Mouse (Mus musculus) forebrain, embryonic 11.5 days (tissue): ENCODE results near the gene Cnnm2. TPM values are rescaled to one million over a fixed set of nuclear protein-coding genes. Genes with fewer than 3 reads are reported as not detected.

Source experiments
- ATAC-seq: fragments of 200-750 bp; cut with Nextera tagmentation; replicated peaks from 2 replicates; pipeline ENCODE4 v1.8.0; 2017; ENCODE audit warnings: moderate TSS enrichment; ENCODE audit not compliant: low FRiP score
- DNase-seq: peaks from one replicate; pipeline ENCODE4 v3.0.0-alpha.2; 2017; ENCODE audit warnings: low spot score
- H3K27ac ChIP-seq: fragments of 300-500 bp; sonication (generic); 2 replicates; pipeline ENCODE4 v1.5.1; 2014; ENCODE audit warnings: low read depth, low read length
- H3K27me3 ChIP-seq: fragments of 300-500 bp; sonication (generic); 2 replicates; pipeline ENCODE4 v1.6.1; 2014; ENCODE audit warnings: mild to moderate bottlenecking, low read length, mixed read lengths; ENCODE audit not compliant: control insufficient read depth, insufficient read depth
- H3K36me3 ChIP-seq: fragments of 300-500 bp; sonication (generic); 2 replicates; pipeline ENCODE4 v1.6.1; 2014; ENCODE audit warnings: mild to moderate bottlenecking, low read length, moderate library complexity, mixed read lengths; ENCODE audit not compliant: control insufficient read depth, insufficient read depth
- H3K4me1 ChIP-seq: fragments of 300-500 bp; sonication (generic); replicated peaks from 2 replicates; pipeline ENCODE4 v1.6.1; 2014; ENCODE audit warnings: low read length, mixed read lengths; ENCODE audit not compliant: control insufficient read depth, insufficient read depth
- H3K4me2 ChIP-seq: fragments of 300-500 bp; sonication (generic); 2 replicates; pipeline ENCODE4 v1.6.1; 2014; ENCODE audit warnings: low read depth, mild to moderate bottlenecking, low read length, moderate library complexity, mixed read lengths; ENCODE audit not compliant: severe bottlenecking
- H3K4me3 ChIP-seq: fragments of 300-500 bp; sonication (generic); 2 replicates; pipeline ENCODE4 v1.5.1; 2014; ENCODE audit warnings: low read depth, low read length
- H3K9ac ChIP-seq: fragments of 300-500 bp; sonication (generic); 2 replicates; pipeline ENCODE4 v1.6.1; 2014; ENCODE audit warnings: low read length
- H3K9me3 ChIP-seq: fragments of 300-500 bp; sonication (generic); 2 replicates; pipeline ENCODE4 v1.6.1; 2016; ENCODE audit warnings: low read length, mixed read lengths; ENCODE audit not compliant: control insufficient read depth
- WGBS: fragments of 180-500 bp; shearing (Covaris S2); extraction: QIAGEN DNeasy Blood & Tissue Kit; methylation state at CpG from one replicate; pipeline ENCODE4 v1.1.7; 2014; 5-methylcytosine and 5-hydroxymethylcytosine counted together
- polyA plus RNA-seq: library from polyadenylated mRNA; unstranded; fragments of >200 nt; fragmentation: Nextera tagmentation; extraction: Ambion mirVana; gene quantifications from 2 replicates; pipeline ENCODE4 v1.2.1, GENCODE M21; 2014

The Cnnm2 gene
- polyA plus RNA-seq, 1 experiment from 2014 or later, result 3.8 TPM

DNA sequence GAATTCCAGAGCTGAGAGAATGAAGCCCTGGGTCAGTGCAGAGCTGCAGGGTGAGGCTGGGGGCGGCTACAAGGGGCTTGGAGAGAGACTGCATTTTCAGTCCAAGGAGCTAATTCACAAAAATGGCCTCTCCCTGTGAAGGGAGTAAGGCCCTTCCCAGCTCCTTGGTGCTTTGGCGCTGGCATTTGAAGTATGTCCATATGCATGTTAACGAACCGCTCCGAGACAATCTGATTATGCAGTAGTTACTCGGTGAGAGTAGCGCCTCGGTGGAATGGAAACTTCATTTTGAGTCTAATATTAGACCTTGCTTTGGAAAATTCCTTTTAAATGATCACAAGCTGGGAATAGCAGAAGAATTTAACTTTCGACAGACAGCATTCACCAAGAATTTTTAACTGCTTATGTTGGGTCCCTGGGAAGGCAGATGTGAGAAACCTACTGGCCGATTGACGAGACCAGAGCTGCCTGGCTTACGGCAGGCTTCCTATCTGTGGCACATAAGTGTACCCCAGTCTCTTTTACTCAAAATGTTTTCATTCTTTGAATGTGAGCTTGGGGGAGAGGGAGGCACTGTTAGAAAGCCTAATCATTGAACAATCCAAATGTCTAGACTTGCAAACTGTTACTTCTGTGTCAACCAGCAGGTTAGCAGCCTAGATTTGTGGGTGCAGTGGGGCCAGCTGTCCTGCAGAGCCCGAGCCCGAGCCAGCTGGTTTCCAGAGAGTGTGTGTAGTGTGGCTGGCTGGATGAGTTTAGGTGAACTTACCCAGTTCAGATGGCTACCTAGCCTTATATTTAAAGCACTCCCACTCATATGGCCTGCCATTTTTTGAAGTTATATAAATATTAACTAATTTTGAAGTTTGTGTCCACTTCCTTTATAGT, 87.2 kb downstream of the Cnnm2 start:
- Histone ChIP-seq H3K9ac (no peak overlapping the region), H3K4me3 (no peak overlapping the region), H3K9me3 (no peaks in the 10 kb centered on the region), H3K27me3 (no peaks in the 10 kb centered on the region), H3K27ac (no peak overlapping the region), H3K4me2 (no peak overlapping the region), H3K4me1 (no peaks in the 10 kb centered on the region; the same call in 1 of the 2 replicates), H3K36me3 (no peaks in the 10 kb centered on the region)
- DNase-seq, result no peak
- WGBS, result 70% methylated on average over 14 of the region's 14 CpGs
- ATAC-seq, result no peak

DNA sequence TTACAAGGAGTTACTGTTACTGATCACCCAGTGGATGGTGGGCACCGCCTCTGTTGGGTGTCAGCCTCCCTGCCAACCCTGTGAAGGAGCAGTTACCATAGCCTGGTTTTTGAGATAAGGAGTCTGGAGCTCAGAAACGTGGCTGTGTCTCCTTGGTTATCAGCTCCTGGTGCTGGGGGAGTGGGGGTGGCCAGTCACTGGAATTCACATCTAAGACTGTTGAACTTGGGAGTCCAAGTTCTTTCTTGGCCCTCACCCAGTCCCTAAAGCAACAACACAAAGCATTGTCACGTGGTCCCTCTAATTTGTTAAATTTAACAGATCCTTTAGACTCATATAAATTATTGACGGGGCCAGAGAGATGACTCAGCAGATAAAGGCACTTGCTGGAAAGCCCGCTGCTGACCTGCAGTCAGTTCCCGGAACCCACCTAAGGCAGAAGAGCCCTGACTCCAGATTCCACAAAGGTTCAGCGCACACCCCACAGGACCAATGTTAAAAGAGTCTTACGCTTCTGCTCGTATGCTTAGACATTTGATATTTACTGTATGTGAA, 88.1 kb downstream of the Cnnm2 start:
- H3K36me3 ChIP-seq, result no peaks in the 10 kb centered on the region
- H3K9me3 ChIP-seq, result no peaks in the 10 kb centered on the region
- H3K27me3 ChIP-seq, result no peaks in the 10 kb centered on the region
- no peak overlapping the region for H3K9ac ChIP-seq
- no peak overlapping the region for H3K4me2 ChIP-seq
- DNase-seq (no peak), ATAC-seq (no peak)
- no peaks in the 10 kb centered on the region; the same call in 1 of the 2 replicates for H3K4me1 ChIP-seq
- H3K4me3 ChIP-seq, result no peak overlapping the region
- H3K27ac ChIP-seq, result no peak overlapping the region
- WGBS, result 87% methylated on average over 9 of the region's 9 CpGs

DNA sequence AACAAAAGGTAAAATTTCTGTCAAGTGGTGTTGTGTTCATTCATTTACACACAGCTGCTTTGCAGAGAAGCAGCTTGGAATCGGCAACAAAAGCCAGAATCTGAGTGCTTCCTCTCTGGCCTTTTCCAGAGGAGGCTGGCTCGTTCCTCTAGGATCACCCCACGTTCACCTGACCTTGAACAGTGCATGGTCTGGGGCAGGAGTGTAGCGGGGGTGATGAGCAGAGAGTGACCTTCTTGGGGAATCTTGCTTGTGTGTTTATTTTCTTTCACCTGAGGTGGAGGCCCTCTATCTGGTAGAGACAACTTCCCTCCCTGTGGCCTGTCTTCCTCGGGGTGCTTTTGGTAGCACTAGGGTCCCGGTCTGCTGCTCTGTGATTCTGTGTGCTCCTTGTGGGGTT, 94.8 kb downstream of the Cnnm2 start:
- H3K27me3 ChIP-seq, result no peaks in the 10 kb centered on the region
- ATAC-seq (no peak), DNase-seq (no peak)
- H3K4me2 ChIP-seq, result no peak overlapping the region
- H3K4me1 ChIP-seq, result peaks cover 10% of the 10 kb centered on the region; the same call in 1 of the 2 replicates
- no peak overlapping the region for H3K9ac ChIP-seq
- no peak overlapping the region for H3K4me3 ChIP-seq
- no peaks in the 10 kb centered on the region for H3K9me3 ChIP-seq
- H3K27ac ChIP-seq, result 0 out of 2 replicates have a peak overlapping the region, but pooled peaks have one; percentile 18
- 61% methylated on average over 6 of the region's 6 CpGs for WGBS
- no peaks in the 10 kb centered on the region for H3K36me3 ChIP-seq

DNA sequence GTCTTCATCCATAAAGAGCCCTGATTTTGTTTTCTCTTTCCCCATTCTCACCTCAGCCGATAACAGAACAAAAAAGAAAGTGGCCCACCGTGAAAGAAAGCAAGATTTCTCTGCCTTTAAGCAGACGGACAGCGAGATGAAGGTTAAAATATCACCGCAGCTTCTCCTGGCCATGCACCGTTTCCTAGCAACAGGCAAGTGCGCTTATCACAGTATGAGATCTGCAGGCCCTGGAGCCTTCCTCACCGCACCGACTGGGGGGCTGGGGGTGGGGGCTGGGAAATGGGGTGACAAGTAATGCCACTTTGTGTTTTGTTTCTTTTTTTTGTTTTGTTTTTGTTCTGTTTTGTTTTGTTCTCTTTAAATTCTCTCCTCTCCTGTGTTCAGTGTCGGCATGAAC, 95.4 kb downstream of the Cnnm2 start:
- Histone ChIP-seq H3K9me3 (no peaks in the 10 kb centered on the region), H3K9ac (no peak overlapping the region), H3K27ac (0 out of 2 replicates have a peak overlapping the region, but pooled peaks have one; percentile 18), H3K4me2 (no peak overlapping the region), H3K27me3 (no peaks in the 10 kb centered on the region), H3K4me3 (no peak overlapping the region), H3K4me1 (peaks cover 10% of the 10 kb centered on the region; the same call in 1 of the 2 replicates), H3K36me3 (no peaks in the 10 kb centered on the region)
- no peak for ATAC-seq
- DNase-seq, result no peak
- WGBS, result 32% methylated on average over 10 of the region's 10 CpGs

DNA sequence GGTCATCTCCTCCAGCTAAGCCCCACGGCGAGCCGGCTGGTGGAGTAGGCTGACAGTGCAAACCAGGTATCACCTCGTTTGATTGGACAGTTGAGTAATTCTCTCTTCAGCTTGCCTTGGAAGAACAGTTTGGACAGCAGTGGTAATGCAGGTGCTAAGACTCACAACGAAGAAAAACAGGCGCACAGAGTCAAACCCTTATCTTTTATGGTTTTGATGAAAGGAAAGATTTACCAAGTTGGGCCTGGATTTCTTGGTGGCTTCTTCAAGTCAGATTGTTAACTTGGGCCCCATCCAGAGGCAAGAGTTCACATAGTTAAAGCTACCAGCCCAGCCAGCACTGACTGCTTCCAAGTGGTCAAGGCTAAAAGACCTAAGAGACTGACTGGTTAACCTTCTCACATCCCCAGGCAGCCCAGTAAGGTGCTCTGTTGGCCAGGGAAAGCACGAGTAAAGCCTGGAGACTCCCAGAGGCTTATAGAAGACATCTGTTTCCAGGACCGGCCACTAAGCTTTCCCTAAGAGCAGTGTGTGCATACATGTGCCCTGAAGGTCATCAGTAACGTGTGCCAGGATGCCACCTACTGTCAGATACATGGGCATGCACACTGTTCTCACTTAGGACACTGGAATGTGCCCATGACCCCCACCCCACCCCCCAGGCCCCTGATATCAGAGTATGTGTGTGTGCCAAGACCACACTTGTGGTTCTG, 96.0 kb downstream of the Cnnm2 start:
- Histone ChIP-seq H3K9me3 (no peaks in the 10 kb centered on the region), H3K27ac (no peak overlapping the region), H3K4me3 (no peak overlapping the region), H3K9ac (no peak overlapping the region), H3K36me3 (no peaks in the 10 kb centered on the region), H3K27me3 (no peaks in the 10 kb centered on the region), H3K4me1 (peaks cover 10% of the 10 kb centered on the region; the same call in 1 of the 2 replicates), H3K4me2 (no peak overlapping the region)
- ATAC-seq (no peak), DNase-seq (no peak)
- WGBS, result 72% methylated on average over 9 of the region's 9 CpGs

DNA sequence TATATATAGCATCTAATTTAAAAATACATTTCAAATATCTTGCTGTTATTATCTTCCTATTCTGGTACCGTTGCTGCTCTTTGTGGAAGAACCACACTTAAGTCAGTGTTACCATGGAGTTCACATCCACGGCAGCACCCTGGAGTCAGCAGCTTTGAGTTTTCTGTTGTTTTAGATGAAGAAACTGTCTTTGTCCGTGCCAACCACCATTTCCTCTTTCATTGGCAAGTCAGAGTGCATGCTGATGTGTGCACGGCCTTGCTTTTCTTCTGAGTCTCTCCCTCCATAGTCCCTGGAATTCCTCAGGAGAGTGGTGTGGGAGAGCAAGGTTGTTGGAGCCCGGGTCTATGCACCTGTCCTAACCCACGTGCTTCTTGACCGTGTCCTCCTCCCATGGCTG, 96.8 kb downstream of the Cnnm2 start:
- H3K4me3 ChIP-seq, result no peak overlapping the region
- no peaks in the 10 kb centered on the region for H3K27me3 ChIP-seq
- H3K9ac ChIP-seq, result no peak overlapping the region
- ATAC-seq (no peak), DNase-seq (no peak)
- H3K4me2 ChIP-seq, result no peak overlapping the region
- H3K9me3 ChIP-seq, result no peaks in the 10 kb centered on the region
- WGBS, result 86% methylated on average over 7 of the region's 7 CpGs
- no peak overlapping the region for H3K27ac ChIP-seq
- H3K4me1 ChIP-seq, result peaks cover 10% of the 10 kb centered on the region; the same call in 1 of the 2 replicates
- H3K36me3 ChIP-seq, result no peaks in the 10 kb centered on the region

DNA sequence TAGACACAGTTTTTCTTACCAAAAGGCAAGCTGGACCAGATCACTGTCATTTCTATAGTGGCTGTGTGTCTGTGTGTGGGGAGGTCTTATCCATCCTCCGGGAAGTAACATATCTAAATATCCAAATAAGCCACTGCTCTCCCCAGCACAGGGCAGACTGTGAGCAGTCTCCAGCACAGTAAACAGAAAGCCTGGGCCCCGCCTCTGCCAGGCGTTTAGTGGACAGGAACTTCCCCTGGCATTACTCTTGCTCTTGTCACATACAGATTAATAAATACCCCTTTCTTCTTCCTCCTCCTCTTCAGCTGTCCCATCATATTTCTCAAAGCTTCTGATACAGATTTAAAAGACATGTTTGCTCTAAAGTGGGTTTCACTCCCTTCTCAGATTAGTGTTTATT, 101.2 kb downstream of the Cnnm2 start:
- Histone ChIP-seq H3K27ac (no peak overlapping the region), H3K4me3 (no peak overlapping the region), H3K27me3 (no peaks in the 10 kb centered on the region), H3K4me1 (no peaks in the 10 kb centered on the region), H3K9me3 (no peaks in the 10 kb centered on the region), H3K4me2 (no peak overlapping the region), H3K9ac (no peak overlapping the region), H3K36me3 (no peaks in the 10 kb centered on the region)
- 71% methylated on average over 3 of the region's 3 CpGs for WGBS
- ATAC-seq, result no peak
- DNase-seq, result no peak

DNA sequence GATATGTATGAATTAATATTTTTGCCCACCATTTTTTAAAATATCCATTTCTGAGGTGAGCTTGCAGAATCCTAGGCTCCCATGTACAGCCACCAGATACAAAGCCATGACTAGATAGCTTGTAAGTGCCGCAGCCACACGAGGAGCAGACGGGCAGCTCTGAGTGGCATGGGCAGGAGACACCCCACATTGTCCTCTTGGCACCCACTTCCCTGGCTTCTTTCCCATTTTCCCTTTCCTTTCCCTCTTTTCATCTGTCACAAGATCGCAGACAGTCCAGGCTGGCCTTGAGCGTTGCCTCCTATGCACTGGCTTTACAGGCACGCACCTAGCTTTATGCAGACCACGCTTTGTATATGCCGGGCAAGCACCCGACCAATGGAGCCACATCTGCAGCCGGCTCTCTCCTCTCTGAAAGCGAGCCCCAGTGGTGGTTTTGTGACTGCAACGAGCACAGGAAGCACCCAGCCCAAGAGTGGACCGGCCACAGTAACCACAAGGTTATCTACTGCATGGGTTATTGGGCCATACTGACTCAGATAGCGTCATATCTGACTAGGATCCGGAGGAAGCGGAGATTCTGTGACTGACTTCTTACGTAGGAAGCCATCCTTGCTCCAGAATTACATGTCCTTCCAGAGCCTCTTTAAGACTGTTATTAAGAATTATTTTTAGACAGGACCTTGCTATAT, 102.0 kb downstream of the Cnnm2 start:
- Histone ChIP-seq H3K27ac (no peak overlapping the region), H3K4me2 (no peak overlapping the region), H3K27me3 (no peaks in the 10 kb centered on the region), H3K4me3 (no peak overlapping the region), H3K36me3 (no peaks in the 10 kb centered on the region), H3K4me1 (no peaks in the 10 kb centered on the region), H3K9ac (no peak overlapping the region), H3K9me3 (no peaks in the 10 kb centered on the region)
- 90% methylated on average over 17 of the region's 17 CpGs for whole genome bisulfite sequencing
- no peak for ATAC-seq
- DNase-seq, result no peak
